Mouse (Mus musculus) E14TG2a.4 (cell line): ENCODE data around the gene Manea.

Source experiments
- CTCF ChIP-seq: conservative IDR thresholded peaks from 2 replicates; pipeline ENCODE4 v1.5.1; 2014; ENCODE audit warnings: low read length
- NANOG ChIP-seq: IDR thresholded peaks from 2 replicates; pipeline ENCODE4 v1.6.1; 2014; ENCODE audit warnings: borderline replicate concordance, low read length, mixed read lengths

GRCm38 (mm10) chr4:26346443-26347106 lies at the start of gene Manea:
- TF ChIP-seq CTCF = no peak
- no peak for TF ChIP-seq NANOG
